Mouse (Mus musculus) hindbrain, embryonic 11.5 days (tissue): ENCODE results near the gene Galnt2. TPM values are rescaled to one million over a fixed set of nuclear protein-coding genes. Genes with fewer than 3 reads are reported as not detected.

Experiments used
- ATAC-seq: fragments of 200-750 bp; cut with Nextera tagmentation; 2 replicates; pipeline ENCODE4 v1.8.0; 2017; ENCODE audit warnings: mild to moderate bottlenecking, moderate TSS enrichment, moderate library complexity; ENCODE audit not compliant: low FRiP score
- DNase-seq: peaks from one replicate; pipeline ENCODE4 v3.0.0-alpha.2; 2015; ENCODE audit warnings: low spot score
- H3K27ac ChIP-seq: fragments of 300-500 bp; sonication (generic); 2 replicates; pipeline ENCODE4 v1.5.1; 2014; ENCODE audit warnings: mild to moderate bottlenecking, low read depth, low read length
- H3K27me3 ChIP-seq: fragments of 300-500 bp; sonication (generic); 2 replicates; pipeline ENCODE4 v1.6.1; 2014; ENCODE audit warnings: mild to moderate bottlenecking, low read length, moderate library complexity, mixed read lengths; ENCODE audit not compliant: control insufficient read depth, insufficient read depth
- H3K36me3 ChIP-seq: fragments of 300-500 bp; sonication (generic); 2 replicates; pipeline ENCODE4 v1.6.1; 2014; ENCODE audit warnings: mild to moderate bottlenecking, low read length, moderate library complexity, mixed read lengths; ENCODE audit not compliant: control insufficient read depth, insufficient read depth
- H3K4me1 ChIP-seq: fragments of 300-500 bp; sonication (generic); replicated peaks from 2 replicates; pipeline ENCODE4 v1.6.1; 2014; ENCODE audit warnings: low read length, mixed read lengths; ENCODE audit not compliant: control insufficient read depth, insufficient read depth
- H3K4me2 ChIP-seq: fragments of 300-500 bp; sonication (generic); replicated peaks from 2 replicates; pipeline ENCODE4 v1.6.1; 2014; ENCODE audit warnings: mild to moderate bottlenecking, low read depth, low read length
- H3K4me3 ChIP-seq: fragments of 300-500 bp; sonication (generic); 2 replicates; pipeline ENCODE4 v1.5.1; 2014; ENCODE audit warnings: low read depth, low read length
- H3K9ac ChIP-seq: fragments of 300-500 bp; sonication (generic); 2 replicates; pipeline ENCODE4 v1.6.1; 2014; ENCODE audit warnings: low read depth, low read length
- H3K9me3 ChIP-seq: fragments of 300-500 bp; sonication (generic); 2 replicates; pipeline ENCODE4 v1.6.1; 2016; ENCODE audit warnings: low read length; ENCODE audit not compliant: control insufficient read depth
- WGBS: fragments of 180-500 bp; shearing (Covaris S2); extraction: QIAGEN DNeasy Blood & Tissue Kit; methylation state at CpG from one replicate; pipeline ENCODE4 v1.1.7; 2014; 5-methylcytosine and 5-hydroxymethylcytosine counted together
- polyA plus RNA-seq: library from polyadenylated mRNA; unstranded; fragments of >200 nt; fragmentation: Nextera tagmentation; extraction: Ambion mirVana; gene quantifications from 2 replicates; pipeline ENCODE4 v1.2.1, GENCODE M21; 2014

Galnt2 gene
- polyA plus RNA-seq, 1 experiment from 2014 or later = 47.0 TPM

GRCm38 (mm10) chr8:124310509-124310908 lies 79.3 kb downstream of the Galnt2 start:
- H3K27me3 ChIP-seq = no peaks in the 10 kb centered on the region
- 81% methylated on average over 13 of the region's 13 CpGs for WGBS
- ATAC-seq (no peak), DNase-seq (no peak)
- no peaks in the 10 kb centered on the region for H3K9me3 ChIP-seq
- H3K27ac ChIP-seq = no peak overlapping the region
- no peak overlapping the region for H3K9ac ChIP-seq
- no peaks in the 10 kb centered on the region for H3K4me1 ChIP-seq
- no peak overlapping the region for H3K4me3 ChIP-seq
- H3K4me2 ChIP-seq = no peak overlapping the region
- H3K36me3 ChIP-seq = no peaks in the 10 kb centered on the region

GRCm38 (mm10) chr8:124311111-124311510 lies 79.9 kb downstream of the Galnt2 start:
- Histone ChIP-seq H3K27ac (no peak overlapping the region), H3K4me2 (no peak overlapping the region), H3K4me3 (no peak overlapping the region), H3K27me3 (no peaks in the 10 kb centered on the region), H3K9ac (no peak overlapping the region), H3K36me3 (no peaks in the 10 kb centered on the region), H3K4me1 (no peaks in the 10 kb centered on the region), H3K9me3 (no peaks in the 10 kb centered on the region)
- WGBS = 73% methylated on average over 6 of the region's 6 CpGs
- ATAC-seq (no peak), DNase-seq (no peak)

GRCm38 (mm10) chr8:124311723-124312122 lies 80.5 kb downstream of the Galnt2 start:
- ATAC-seq = no peak
- no peaks in the 10 kb centered on the region for H3K36me3 ChIP-seq

GRCm38 (mm10) chr8:124312228-124312627 lies 81.0 kb downstream of the Galnt2 start:
- no peak for DNase-seq
- Histone ChIP-seq H3K4me3 (no peak overlapping the region), H3K9me3 (no peaks in the 10 kb centered on the region), H3K9ac (no peak overlapping the region), H3K36me3 (no peaks in the 10 kb centered on the region), H3K27ac (no peak overlapping the region), H3K4me1 (peaks cover 2% of the 10 kb centered on the region; the same call in 1 of the 2 replicates), H3K4me2 (no peak overlapping the region), H3K27me3 (no peaks in the 10 kb centered on the region)
- ATAC-seq = no peak
- 97% methylated on average over 10 of the region's 10 CpGs for WGBS

More at GRCm38 (mm10) chr8:124311723-124312122, 80.5 kb downstream of the Galnt2 start:
- no peaks in the 10 kb centered on the region for H3K27me3 ChIP-seq
- 94% methylated on average over 17 of the region's 17 CpGs for WGBS
- H3K9ac ChIP-seq = no peak overlapping the region
- H3K4me3 ChIP-seq = no peak overlapping the region
- no peaks in the 10 kb centered on the region for H3K9me3 ChIP-seq
- no peak overlapping the region for H3K4me2 ChIP-seq
- DNase-seq = no peak
- H3K27ac ChIP-seq = no peak overlapping the region
- H3K4me1 ChIP-seq = peaks cover 2% of the 10 kb centered on the region; the same call in 1 of the 2 replicates

- WGBS = 37% methylated on average over 10 of the region's 10 CpGs
- Histone ChIP-seq H3K27me3 (no peaks in the 10 kb centered on the region), H3K4me2 (no peak overlapping the region), H3K27ac (peak overlapping the region; percentile 27), H3K4me1 (peaks cover 2% of the 10 kb centered on the region; the same call in 1 of the 2 replicates), H3K36me3 (no peaks in the 10 kb centered on the region), H3K9me3 (no peaks in the 10 kb centered on the region), H3K4me3 (no peak overlapping the region), H3K9ac (no peak overlapping the region)
- ATAC-seq (peak; percentile 35), DNase-seq (peak; percentile 70)
Measured at GRCm38 (mm10) chr8:124314803-124315202, 83.6 kb downstream of the Galnt2 start.

GRCm38 (mm10) chr8:124316466-124317136 lies 85.4 kb downstream of the Galnt2 start:
- ATAC-seq (no peak), DNase-seq (no peak)
- Histone ChIP-seq H3K4me2 (no peak overlapping the region), H3K9ac (no peak overlapping the region), H3K36me3 (no peaks in the 10 kb centered on the region), H3K4me1 (peaks cover 4% of the 10 kb centered on the region), H3K27me3 (no peaks in the 10 kb centered on the region), H3K27ac (no peak overlapping the region), H3K4me3 (no peak overlapping the region), H3K9me3 (no peaks in the 10 kb centered on the region)
- WGBS = 65% methylated on average over 12 of the region's 12 CpGs

GRCm38 (mm10) chr8:124317191-124317682 lies 86.0 kb downstream of the Galnt2 start:
- Histone ChIP-seq H3K36me3 (no peaks in the 10 kb centered on the region), H3K4me2 (no peak overlapping the region), H3K27me3 (no peaks in the 10 kb centered on the region), H3K4me1 (peaks cover 4% of the 10 kb centered on the region), H3K9ac (no peak overlapping the region), H3K4me3 (no peak overlapping the region), H3K9me3 (no peaks in the 10 kb centered on the region), H3K27ac (no peak overlapping the region)
- DNase-seq = no peak
- ATAC-seq = no peak
- WGBS = 65% methylated on average over 8 of the region's 8 CpGs

GRCm38 (mm10) chr8:124317821-124318220 lies 86.6 kb downstream of the Galnt2 start:
- no peak overlapping the region for H3K4me3 ChIP-seq
- no peak overlapping the region for H3K4me2 ChIP-seq
- no peak overlapping the region for H3K9ac ChIP-seq
- no peaks in the 10 kb centered on the region for H3K36me3 ChIP-seq
- H3K27me3 ChIP-seq = no peaks in the 10 kb centered on the region
- no peak overlapping the region for H3K27ac ChIP-seq
- no peak for DNase-seq
- 92% methylated on average over 6 of the region's 6 CpGs for WGBS
- no peak for ATAC-seq
- peaks cover 4% of the 10 kb centered on the region for H3K4me1 ChIP-seq
- no peaks in the 10 kb centered on the region for H3K9me3 ChIP-seq
